Mouse (Mus musculus): ENCODE data around the gene Enah.

DNA sequence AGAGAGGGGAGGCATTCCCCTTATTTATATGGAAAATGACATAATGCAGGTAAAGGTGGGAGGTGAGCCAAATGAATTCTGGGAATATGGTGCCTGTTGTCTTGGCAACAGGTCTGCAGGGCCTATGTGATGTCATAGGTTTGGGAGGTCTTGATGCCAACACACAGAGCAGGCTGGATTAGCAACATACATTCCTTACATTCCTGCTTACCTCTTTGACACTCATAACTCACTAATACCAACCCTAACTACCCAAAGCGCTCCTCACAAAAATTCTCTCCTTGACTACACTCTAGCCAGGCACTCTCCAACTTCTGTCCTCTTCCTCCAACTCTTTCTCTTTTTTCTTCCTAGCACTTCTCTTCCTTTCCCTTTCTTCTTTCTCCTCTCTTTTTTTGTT is 171.6 kb downstream of the Enah start:
- TF ChIP-seq CTCF (IDR thresholded peaks at IDR 0.05; ENCODE audit: extremely low read depth, insufficient read length, insufficient replicate concordance, low read depth, low read length) (no peak), POLR2A (IDR thresholded peaks at IDR 0.05; ENCODE audit: low read depth, low read length) (no peak)
